ENCODE assay signal across 8 mouse cellular contexts in the genomic region with DNA sequence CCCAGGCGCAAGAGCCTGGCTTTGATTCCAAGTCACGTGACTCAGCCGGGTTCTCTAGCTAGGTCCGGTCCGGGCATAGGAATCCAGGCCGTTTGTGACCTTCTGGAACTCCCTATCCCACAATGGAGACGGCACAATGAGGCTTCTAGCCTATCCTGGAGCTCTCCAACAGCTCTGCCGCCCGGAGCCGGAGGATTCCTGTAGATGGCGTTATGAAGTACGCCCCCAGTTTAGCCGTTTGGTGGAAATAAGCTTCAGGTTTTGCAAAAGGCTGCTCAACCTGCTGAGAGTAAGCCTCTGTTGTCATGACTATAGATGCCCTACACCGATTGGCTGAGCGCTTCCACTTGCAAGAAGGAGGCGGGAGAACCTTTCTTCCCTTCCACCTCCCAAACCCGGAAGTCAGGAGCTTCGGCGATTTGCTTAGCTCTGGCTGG. TPM values are rescaled to one million over a fixed set of nuclear protein-coding genes. Genes with fewer than 3 reads are reported as not detected.
DNase-seq lines count a peak whose midpoint lies in the region; ATAC-seq and TF ChIP-seq lines count a peak whose summit lies in the region.

A gene (minus strand): TSS at position 252 of the 437 bp plus-strand sequence.

- TF ChIP-seq CTCF in lung, adult 2 months (IDR thresholded peaks at IDR 0.05; ENCODE audit: insufficient read depth, low read length): no peak

- H3K4me3 ChIP-seq in hindbrain, embryonic 10.5 days: peak within 1 kb of the TSS; percentile 55
- H3K4me3 ChIP-seq in lung, adult 2 months (replicated peaks; ENCODE audit: extremely low read depth, low read depth, low read length): peak within 1 kb of the TSS; percentile 40
- H3K4me3 ChIP-seq in neural tube, embryonic 15.5 days (replicated peaks): peak within 1 kb of the TSS; percentile 42

- peak; percentile 97 for ATAC-seq in frontal cortex, adult (ENCODE audit: low TSS enrichment)
- ATAC-seq in neural tube, embryonic 15.5 days (ENCODE audit: low FRiP score): peak; percentile 97

- H3K4me1 ChIP-seq in hindbrain, embryonic 10.5 days (replicated peaks): peaks cover 20% of the 10 kb centered on the region
- peaks cover 2% of the 10 kb centered on the region; the same call in 1 of the 2 replicates for H3K4me1 ChIP-seq in lung, adult 2 months (ENCODE audit: control insufficient read depth, insufficient read depth, low read length)
- H3K4me1 ChIP-seq in neural tube, embryonic 15.5 days: peaks cover 20% of the 10 kb centered on the region

- H3K27me3 ChIP-seq in hindbrain, embryonic 10.5 days (ENCODE audit: insufficient read depth, poor library complexity, severe bottlenecking): no peaks in the 10 kb centered on the region
- no peaks in the 10 kb centered on the region for H3K27me3 ChIP-seq in neural tube, embryonic 15.5 days (replicated peaks)

- no peaks in the 10 kb centered on the region for H3K9me3 ChIP-seq in hindbrain, embryonic 10.5 days
- H3K9me3 ChIP-seq in neural tube, embryonic 15.5 days (replicated peaks): no peaks in the 10 kb centered on the region

- 2% methylated on average over 19 of the region's 19 CpGs for WGBS in hindbrain, embryonic 10.5 days
- 4% methylated on average over 19 of the region's 19 CpGs for WGBS in lung, adult 2 months
- WGBS in neural tube, embryonic 15.5 days: 2% methylated on average over 19 of the region's 19 CpGs

- H3K27ac ChIP-seq in hindbrain, embryonic 10.5 days: peak within 1 kb of the TSS; percentile 85
- peak within 1 kb of the TSS; percentile 60; the same call in 1 of the 2 replicates for H3K27ac ChIP-seq in neural tube, embryonic 15.5 days (replicated peaks)

- H3K4me2 ChIP-seq in neural tube, embryonic 15.5 days: peak within 1 kb of the TSS; percentile 80

- DNase-seq in R1 (ENCODE audit: low read depth, low spot score): peak; percentile 98
- peak; percentile 86 for DNase-seq in cerebellum, adult 9-10 months
- DNase-seq in hindbrain, embryonic 10.5 days (ENCODE audit: low spot score): peak; percentile 78
- DNase-seq in layer of hippocampus, adult 8-10 months (ENCODE audit: low spot score in 2 of 2): peak; percentile 68 to 80
- DNase-seq in lung, adult 2 months: peak; percentile 62
- DNase-seq in thymus, postnatal 25 days: peak; percentile 72

- H3K36me3 ChIP-seq in hindbrain, embryonic 10.5 days: peaks cover 23% of the 10 kb centered on the region
- H3K36me3 ChIP-seq in neural tube, embryonic 15.5 days: no peaks in the 10 kb centered on the region

- H3K9ac ChIP-seq in neural tube, embryonic 15.5 days (replicated peaks): peak within 1 kb of the TSS; percentile 39

- peak; percentile 31; the same call in 1 of the 2 replicates for TF ChIP-seq POLR2A in lung, adult 2 months (IDR thresholded peaks at IDR 0.05; ENCODE audit: borderline replicate concordance, extremely low read depth, low read depth, low read length)

RNA-seq across cellular contexts. Expression of the gene that starts here (rescaled TPM):
- polyA plus RNA-seq in hindbrain, embryonic 10.5 days (2016; fragmentation: Nextera tagmentation; extraction: Ambion mirVana): 1.6 and 2.3 TPM in 2 replicates
- total RNA-seq in layer of hippocampus, adult 8-10 months (2022): 1 to 10 TPM; 4.3 to 5.7 (median 5.4) TPM
- 1.7 and 2.0 TPM in 2 replicates for polyA plus RNA-seq in lung, adult 2 months (2012; rRNA removed)
- polyA plus RNA-seq in neural tube, embryonic 15.5 days (2015; fragmentation: Nextera tagmentation; extraction: Ambion mirVana): 2.7 and 3.0 TPM in 2 replicates

Comparison
In these comparisons a context has a peak if more than half of its experiments do, and no peak if none do; other contexts are left out.
1. Peak in every context shown above with its lines: DNase-seq, ATAC-seq, H3K4me3 ChIP-seq and H3K27ac ChIP-seq.